Mouse (Mus musculus): ENCODE data around the gene Sgtb.

GRCm38 (mm10) chr13:104074230-104074629 is 35.3 kb upstream of the Sgtb start:
- no peak for TF ChIP-seq POLR2A (IDR thresholded peaks at IDR 0.05; ENCODE audit: low read depth, low read length)
- no peak for TF ChIP-seq CTCF (IDR thresholded peaks at IDR 0.05; ENCODE audit: extremely low read depth, insufficient read length, insufficient replicate concordance, low read depth, low read length)

All from small intestine, adult 2 months (tissue).